Mouse (Mus musculus) inflammation-experienced regulatory T-cells, adult 6 months (primary cell): ENCODE data around the gene Cys1. TPM values are rescaled to one million over a fixed set of nuclear protein-coding genes. Genes with fewer than 3 reads are reported as not detected.
"Not testable (repeated sequence)": the region's sequence is repeated elsewhere in the genome, so short reads cannot be mapped to it uniquely, and the experiment has no call there.

ENCODE experiments used
- ATAC-seq: one replicate; pipeline ENCODE4 v1.8.0; 2017
- polyA plus RNA-seq, 3 experiments: library from polyadenylated mRNA; unstranded; fragments of 100-300 nt; shearing (Covaris generic); gene quantifications; one replicate each; pipeline ENCODE4 v1.2.1; 2017

The Cys1 gene
- polyA plus RNA-seq = not detected

GRCm38 (mm10) chr12:24681286-24682023, at the start of gene Cys1:
Cys1 (minus strand) TSS chr12:24681813.
- ATAC-seq = no peak

- ATAC-seq = no peak
These were observed 42.8 kb upstream of the Cys1 start for GRCm38 (mm10) chr12:24724369-24724768.

GRCm38 (mm10) chr12:24723859-24724258, 42.2 kb upstream of the Cys1 start:
- ATAC-seq = no peak

GRCm38 (mm10) chr12:24723434-24723833, 41.8 kb upstream of the Cys1 start:
- no peak for ATAC-seq

GRCm38 (mm10) chr12:24716721-24717301, 35.2 kb upstream of the Cys1 start:
- ATAC-seq = no peak

GRCm38 (mm10) chr12:24715268-24715896, 33.8 kb upstream of the Cys1 start:
- ATAC-seq = no peak

GRCm38 (mm10) chr12:24714579-24715255, 33.1 kb upstream of the Cys1 start:
- no peak for ATAC-seq

GRCm38 (mm10) chr12:24712396-24712795, 30.8 kb upstream of the Cys1 start:
- no peak for ATAC-seq

- no peak for ATAC-seq
These were observed 29.1 kb upstream of the Cys1 start for GRCm38 (mm10) chr12:24710672-24711071.

- ATAC-seq = peak; percentile 60
These were observed 28.4 kb upstream of the Cys1 start for GRCm38 (mm10) chr12:24709831-24710508.

GRCm38 (mm10) chr12:24709409-24709808, 27.8 kb upstream of the Cys1 start:
- no peak for ATAC-seq

GRCm38 (mm10) chr12:24708824-24709218, 27.2 kb upstream of the Cys1 start:
- ATAC-seq = peak; percentile 3

GRCm38 (mm10) chr12:24707954-24708823, 26.6 kb upstream of the Cys1 start, which contains the start of gene Rrm2:
Rrm2 (plus strand) TSS chr12:24708241.
- ATAC-seq = peak; percentile 84

- ATAC-seq = no peak
These were observed 25.8 kb upstream of the Cys1 start for GRCm38 (mm10) chr12:24707480-24707802.

GRCm38 (mm10) chr12:24706764-24707479, 25.3 kb upstream of the Cys1 start:
- no peak for ATAC-seq

- ATAC-seq = no peak
These were observed 24.1 kb upstream of the Cys1 start for GRCm38 (mm10) chr12:24705502-24706263.

GRCm38 (mm10) chr12:24703013-24703412, 21.4 kb upstream of the Cys1 start:
- ATAC-seq = no peak

- not testable (repeated sequence) for ATAC-seq
These were observed 20.0 kb upstream of the Cys1 start for GRCm38 (mm10) chr12:24701621-24702020.

GRCm38 (mm10) chr12:24699578-24699977, 18.0 kb upstream of the Cys1 start:
- no peak for ATAC-seq

GRCm38 (mm10) chr12:24698514-24698913, 16.9 kb upstream of the Cys1 start:
- ATAC-seq = no peak
